Mouse (Mus musculus) liver, embryonic 13.5 days (tissue): ENCODE data around the gene Ago1. TPM values are rescaled to one million over a fixed set of nuclear protein-coding genes. Genes with fewer than 3 reads are reported as not detected.

Source experiments
- ATAC-seq: fragments of 200-750 bp; cut with Nextera tagmentation; 2 replicates; pipeline ENCODE4 v1.8.0; 2017; ENCODE audit warnings: low read depth, mild to moderate bottlenecking, moderate number of reproducible peaks, moderate library complexity
- DNase-seq: peaks from one replicate; pipeline ENCODE4 v3.0.0; 2022
- H3K27ac ChIP-seq: fragments of 300-500 bp; sonication (generic); 2 replicates; pipeline ENCODE4 v1.5.1; 2015; ENCODE audit warnings: moderate library complexity, mild to moderate bottlenecking, inconsistent platforms
- H3K27me3 ChIP-seq: fragments of 300-500 bp; sonication (generic); 2 replicates; pipeline ENCODE4 v1.6.1; 2015; ENCODE audit warnings: mild to moderate bottlenecking, inconsistent platforms
- H3K36me3 ChIP-seq: fragments of 300-500 bp; sonication (generic); 2 replicates; pipeline ENCODE4 v1.6.1; 2015; ENCODE audit warnings: mild to moderate bottlenecking, inconsistent platforms
- H3K4me1 ChIP-seq: fragments of 300-500 bp; sonication (generic); replicated peaks from 2 replicates; pipeline ENCODE4 v1.6.1; 2015; ENCODE audit warnings: inconsistent platforms
- H3K4me2 ChIP-seq: fragments of 300-500 bp; sonication (generic); 2 replicates; pipeline ENCODE4 v1.6.1; 2015; ENCODE audit warnings: inconsistent platforms, mild to moderate bottlenecking, moderate library complexity
- H3K4me3 ChIP-seq: fragments of 300-500 bp; sonication (generic); replicated peaks from 2 replicates; pipeline ENCODE4 v1.5.1; 2015; ENCODE audit warnings: mild to moderate bottlenecking, inconsistent platforms
- H3K9ac ChIP-seq: fragments of 300-500 bp; sonication (generic); 2 replicates; pipeline ENCODE4 v1.6.1; 2015; ENCODE audit warnings: mild to moderate bottlenecking, inconsistent platforms
- H3K9me3 ChIP-seq: fragments of 300-500 bp; sonication (generic); replicated peaks from 2 replicates; pipeline ENCODE4 v1.6.1; 2016; ENCODE audit warnings: inconsistent platforms
- WGBS: fragments of 180-500 bp; shearing (Covaris S2); methylation state at CpG from one replicate; pipeline ENCODE4 v1.1.7; 2015; ENCODE audit not compliant: insufficient replicate concordance; 5-methylcytosine and 5-hydroxymethylcytosine counted together
- polyA plus RNA-seq: library from polyadenylated mRNA; unstranded; fragments of >200 nt; fragmentation: Nextera tagmentation; extraction: Ambion mirVana; gene quantifications from 2 replicates; pipeline ENCODE4 v1.2.1, GENCODE M21; 2015

Gene Ago1
- polyA plus RNA-seq, 1 experiment from 2014 or later = 1.4 TPM

DNA sequence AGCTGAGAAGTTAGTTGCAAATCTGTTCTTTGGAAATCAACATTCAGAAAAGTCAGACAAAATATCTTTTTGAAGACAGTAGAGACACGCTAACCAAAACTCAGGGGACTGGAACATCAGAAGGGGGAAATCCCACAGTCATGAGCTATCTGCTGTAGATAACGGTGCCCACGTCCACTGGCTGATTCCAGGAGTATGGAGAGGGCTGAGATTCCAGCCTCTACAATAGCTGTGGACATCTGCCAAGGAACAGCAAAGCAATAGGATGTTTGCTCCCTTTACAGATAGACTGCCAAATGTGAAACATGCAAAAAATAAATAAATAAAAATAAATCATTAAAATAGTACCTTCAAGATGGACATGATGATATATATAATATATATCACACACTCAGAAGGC, 23.9 kb downstream of the Ago1 start:
- no peak overlapping the region for H3K4me2 ChIP-seq
- H3K4me3 ChIP-seq = no peak overlapping the region
- no peaks in the 10 kb centered on the region for H3K27me3 ChIP-seq
- H3K9me3 ChIP-seq = no peaks in the 10 kb centered on the region
- peaks cover 56% of the 10 kb centered on the region for H3K36me3 ChIP-seq
- H3K9ac ChIP-seq = no peak overlapping the region
- 69% methylated on average over 3 of the region's 3 CpGs for WGBS
- H3K4me1 ChIP-seq = no peaks in the 10 kb centered on the region
- DNase-seq (no peak), ATAC-seq (no peak)
- H3K27ac ChIP-seq = no peak overlapping the region

DNA sequence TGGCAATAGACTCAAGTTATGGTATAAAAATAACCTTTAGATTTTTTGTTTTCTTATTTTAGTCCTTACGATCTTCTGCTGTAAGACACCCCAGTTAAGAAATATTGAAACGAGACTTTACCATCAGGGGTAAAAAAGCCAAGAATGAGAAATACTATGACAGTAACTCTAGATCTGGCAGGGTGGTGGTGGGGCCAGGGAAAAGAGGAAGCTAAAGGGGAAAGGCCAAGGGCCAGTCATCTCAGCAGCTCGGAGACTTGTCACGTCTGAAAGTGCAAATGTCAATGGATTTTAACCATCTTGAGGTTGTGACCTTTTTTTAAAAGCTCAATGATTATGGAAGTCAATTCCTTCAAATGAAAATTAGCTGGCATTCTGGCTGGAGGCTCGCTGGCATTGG, 30.1 kb downstream of the Ago1 start:
- Histone ChIP-seq H3K27ac (no peak overlapping the region), H3K4me1 (no peaks in the 10 kb centered on the region), H3K36me3 (peaks cover 39% of the 10 kb centered on the region), H3K4me3 (no peak overlapping the region), H3K9me3 (no peaks in the 10 kb centered on the region), H3K9ac (no peak overlapping the region), H3K4me2 (no peak overlapping the region), H3K27me3 (no peaks in the 10 kb centered on the region)
- ATAC-seq = no peak
- no peak for DNase-seq
- WGBS = 43% methylated on average over 5 of the region's 5 CpGs

DNA sequence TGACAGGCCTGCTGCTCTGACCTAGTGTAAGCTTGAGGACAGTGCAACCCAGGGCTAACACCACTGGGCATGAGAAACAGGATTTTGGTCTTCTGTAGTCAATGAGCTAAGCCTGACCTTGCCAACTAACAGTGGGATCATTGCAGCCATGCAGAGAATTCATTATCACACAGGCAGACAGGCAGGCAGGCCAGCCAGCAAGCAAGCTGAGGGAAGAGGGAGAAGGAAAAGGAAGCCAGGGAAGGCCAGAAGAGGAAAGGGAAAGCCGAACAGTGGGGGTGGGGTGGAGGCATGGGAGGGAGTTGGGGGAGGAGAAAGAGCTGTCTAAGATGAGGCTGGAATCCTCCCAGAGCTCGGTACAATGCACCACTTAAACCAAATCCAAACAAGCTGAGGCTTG, 32.1 kb downstream of the Ago1 start:
- Histone ChIP-seq H3K9ac (no peak overlapping the region), H3K4me3 (no peak overlapping the region), H3K27ac (no peak overlapping the region), H3K9me3 (no peaks in the 10 kb centered on the region), H3K4me2 (no peak overlapping the region), H3K36me3 (peaks cover 21% of the 10 kb centered on the region), H3K27me3 (no peaks in the 10 kb centered on the region), H3K4me1 (peaks cover 1% of the 10 kb centered on the region)
- ATAC-seq = no peak
- DNase-seq = no peak
- 49% methylated on average over 2 of the region's 2 CpGs for WGBS

DNA sequence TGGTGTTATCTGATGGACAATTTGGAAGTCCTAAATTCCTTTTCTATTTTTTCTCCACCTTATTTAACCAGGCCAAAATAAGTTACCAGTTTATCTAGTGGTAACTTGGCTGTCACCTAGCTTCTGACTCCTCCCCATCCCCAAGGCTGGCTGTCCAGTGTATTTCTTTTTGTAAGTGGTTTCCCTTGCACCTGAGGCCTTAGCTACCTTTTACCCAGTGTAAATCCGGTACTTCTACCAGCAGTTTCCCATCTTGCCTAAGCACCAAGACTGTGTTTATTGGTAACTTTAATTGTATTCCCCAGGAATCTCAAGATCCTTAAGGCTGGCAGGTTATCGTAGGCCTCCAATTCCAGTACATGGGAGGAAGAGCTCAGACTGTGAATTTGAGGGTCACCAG, 34.3 kb downstream of the Ago1 start:
- peaks cover 3% of the 10 kb centered on the region; the same call in 1 of the 2 replicates for H3K36me3 ChIP-seq
- H3K4me3 ChIP-seq = no peak overlapping the region
- no peak overlapping the region for H3K9ac ChIP-seq
- H3K4me2 ChIP-seq = no peak overlapping the region
- no peak for ATAC-seq
- DNase-seq = no peak
- 77% methylated on average over 2 of the region's 2 CpGs for WGBS
- peaks cover 15% of the 10 kb centered on the region for H3K4me1 ChIP-seq
- no peaks in the 10 kb centered on the region for H3K9me3 ChIP-seq
- no peaks in the 10 kb centered on the region for H3K27me3 ChIP-seq
- H3K27ac ChIP-seq = no peak overlapping the region

DNA sequence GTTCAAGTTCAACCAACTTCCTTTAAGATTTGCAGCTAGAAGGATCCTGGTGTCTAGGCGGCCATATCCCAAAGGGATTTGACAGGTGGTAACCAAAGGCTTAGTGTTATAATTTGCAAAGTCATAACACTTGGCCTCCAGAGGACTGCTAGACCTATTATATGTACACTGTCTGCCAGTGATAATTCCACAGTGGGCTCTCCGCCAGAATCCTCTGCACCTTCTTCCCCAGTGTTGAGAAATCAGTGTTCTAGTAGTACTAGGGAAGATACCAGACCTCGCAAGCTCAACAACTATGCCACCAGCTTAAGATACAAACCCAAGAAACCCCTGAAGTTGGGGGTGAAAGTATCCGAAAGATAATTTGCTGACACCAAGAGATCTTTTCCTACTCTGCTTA, 35.2 kb downstream of the Ago1 start:
- H3K4me3 ChIP-seq = no peak overlapping the region
- H3K27me3 ChIP-seq = no peaks in the 10 kb centered on the region
- no peak for ATAC-seq
- WGBS = 70% methylated on average over 4 of the region's 4 CpGs
- DNase-seq = no peak
- H3K9me3 ChIP-seq = no peaks in the 10 kb centered on the region
- no peak overlapping the region for H3K27ac ChIP-seq
- H3K36me3 ChIP-seq = no peaks in the 10 kb centered on the region; the same call in 1 of the 2 replicates
- H3K4me1 ChIP-seq = peaks cover 22% of the 10 kb centered on the region
- H3K4me2 ChIP-seq = no peak overlapping the region
- no peak overlapping the region for H3K9ac ChIP-seq

DNA sequence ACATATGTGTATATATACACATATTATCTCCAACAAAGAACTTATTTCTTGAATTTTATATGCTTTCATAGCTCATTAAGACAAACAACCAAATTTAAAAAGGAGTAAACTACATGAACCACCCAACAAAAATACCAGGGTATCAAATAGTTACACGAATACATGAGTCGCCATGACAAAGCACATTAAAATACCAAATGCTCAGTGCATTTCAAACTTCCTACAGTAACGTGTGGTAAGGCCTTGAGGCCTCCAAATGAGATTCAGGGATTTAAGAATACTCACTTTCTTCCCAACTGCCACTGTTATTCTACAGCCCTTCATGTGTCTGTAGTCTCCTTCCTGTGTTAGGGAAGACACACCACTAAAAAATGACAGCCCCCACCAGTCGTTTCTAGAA, 36.6 kb downstream of the Ago1 start:
- no peak for DNase-seq
- Histone ChIP-seq H3K4me1 (peaks cover 27% of the 10 kb centered on the region), H3K9ac (no peak overlapping the region; the same call in 1 of the 2 replicates), H3K4me2 (no peak overlapping the region), H3K27ac (no peak overlapping the region), H3K36me3 (no peaks in the 10 kb centered on the region), H3K27me3 (no peaks in the 10 kb centered on the region), H3K9me3 (no peaks in the 10 kb centered on the region), H3K4me3 (no peak overlapping the region)
- ATAC-seq = no peak
- 68% methylated on average over 4 of the region's 4 CpGs for WGBS

DNA sequence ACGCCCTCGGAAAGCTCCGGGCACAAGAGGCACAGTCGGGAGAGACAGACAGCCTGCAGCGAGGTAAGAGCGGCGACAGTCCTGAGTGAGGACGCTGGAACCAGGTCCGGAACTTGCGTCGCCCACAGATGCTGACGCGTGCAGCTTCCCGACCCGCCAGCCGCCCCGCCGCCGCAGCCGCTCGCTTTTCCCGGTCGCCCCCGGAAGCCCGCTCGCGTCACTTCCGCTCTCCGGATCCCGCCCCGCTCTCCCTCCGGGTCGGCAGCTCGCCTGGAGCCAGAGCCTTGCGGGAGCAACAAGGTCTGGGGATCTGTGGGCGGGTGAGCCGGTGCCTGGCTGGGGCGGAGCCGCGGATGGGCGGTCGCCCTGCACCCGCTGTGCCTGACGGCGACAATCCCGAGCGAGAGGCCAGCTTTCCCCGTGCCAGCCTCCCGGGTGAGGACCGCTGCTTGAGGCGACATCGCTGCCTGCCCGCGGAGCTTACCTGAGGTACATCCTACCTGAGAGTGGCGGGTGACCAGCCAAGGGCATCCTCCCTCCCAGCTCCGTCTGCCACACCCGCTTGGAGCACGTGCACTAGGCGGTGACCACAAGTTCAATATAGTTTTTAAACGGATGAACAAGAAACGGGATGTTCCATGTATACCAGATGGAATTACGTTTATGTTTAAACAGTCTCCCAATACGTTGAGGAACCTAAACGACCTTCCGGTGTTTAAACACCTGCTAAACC, 38.9 kb downstream of the Ago1 start, which contains the start of gene Ago3:
Gene Ago3 (minus strand): TSS at position 210 of the 733 bp plus-strand sequence.
- H3K27ac ChIP-seq = peak within 1 kb of the TSS; percentile 87
- no peaks in the 10 kb centered on the region for H3K27me3 ChIP-seq
- DNase-seq = peak; percentile 92
- H3K4me3 ChIP-seq = peak within 1 kb of the TSS; percentile 85
- WGBS = under 1% methylated on average over 65 of the region's 65 CpGs
- peak; percentile 99 for ATAC-seq
- peak within 1 kb of the TSS; percentile 87 for H3K9ac ChIP-seq
- no peaks in the 10 kb centered on the region for H3K9me3 ChIP-seq
- peak within 1 kb of the TSS; percentile 93 for H3K4me2 ChIP-seq
- H3K4me1 ChIP-seq = peaks cover 27% of the 10 kb centered on the region
- no peaks in the 10 kb centered on the region for H3K36me3 ChIP-seq

DNA sequence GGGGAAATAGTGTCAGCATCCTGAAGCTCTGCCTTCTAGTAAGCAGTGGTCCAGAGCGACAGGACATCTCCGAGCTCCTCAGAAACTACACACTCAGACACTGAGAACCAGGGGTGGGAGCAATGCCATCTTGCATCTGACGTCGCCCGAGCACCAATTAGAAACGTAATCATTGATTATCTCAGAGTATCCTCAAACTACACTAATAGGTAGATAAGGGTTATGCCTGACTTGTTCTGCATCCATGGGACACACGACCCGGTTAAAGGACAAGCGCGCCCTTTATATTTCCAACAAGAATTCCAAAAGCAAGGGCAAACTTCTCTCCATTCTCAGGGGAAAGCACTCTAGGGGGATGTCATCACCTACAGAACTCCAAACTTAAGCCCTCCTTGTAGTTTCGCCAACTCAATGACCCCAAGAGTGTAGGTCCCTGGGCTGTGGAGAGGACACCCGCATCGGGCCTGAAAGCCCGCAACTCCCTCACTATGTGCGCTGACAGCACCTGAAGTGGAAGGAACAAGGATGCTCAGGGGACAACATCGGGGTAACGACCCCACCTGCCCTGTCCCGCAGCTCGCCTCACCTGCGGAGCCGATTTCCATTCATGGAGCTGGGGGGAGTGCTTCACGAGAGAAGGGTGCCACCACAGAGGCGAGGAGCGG, 39.6 kb downstream of the Ago1 start:
- Histone ChIP-seq H3K27me3 (no peaks in the 10 kb centered on the region), H3K4me1 (peaks cover 27% of the 10 kb centered on the region), H3K4me2 (peak overlapping the region; percentile 93), H3K27ac (peak overlapping the region; percentile 87), H3K36me3 (no peaks in the 10 kb centered on the region), H3K9ac (peak overlapping the region; percentile 87), H3K9me3 (no peaks in the 10 kb centered on the region), H3K4me3 (peak overlapping the region; percentile 85)
- 4% methylated on average over 24 of the region's 24 CpGs for WGBS
- DNase-seq (no peak), ATAC-seq (peak; percentile 23; the same call in 1 of the 2 replicates)

DNA sequence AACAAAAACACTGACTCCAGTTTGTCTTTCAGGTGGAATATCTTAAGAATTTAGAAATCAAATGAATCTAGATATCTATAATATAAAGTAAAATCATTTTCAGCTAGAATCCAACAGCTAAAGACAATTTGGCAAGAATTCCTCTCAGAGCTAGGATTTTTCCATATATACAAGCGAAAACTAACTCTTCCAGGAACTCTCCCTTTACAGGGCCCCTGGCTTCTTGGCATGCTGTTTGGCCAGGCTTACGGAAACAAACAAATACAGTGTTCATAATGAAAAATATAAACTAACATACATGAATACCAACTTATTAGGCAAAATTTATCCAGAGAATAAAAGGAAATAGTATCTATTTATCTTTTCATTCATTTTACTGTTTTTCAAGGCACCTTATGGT, 44.5 kb downstream of the Ago1 start:
- no peak overlapping the region for H3K9ac ChIP-seq
- no peak overlapping the region for H3K4me3 ChIP-seq
- H3K9me3 ChIP-seq = no peaks in the 10 kb centered on the region
- ATAC-seq (no peak), DNase-seq (no peak)
- peaks cover 12% of the 10 kb centered on the region for H3K4me1 ChIP-seq
- no peaks in the 10 kb centered on the region for H3K27me3 ChIP-seq
- no peak overlapping the region for H3K4me2 ChIP-seq
- no peak overlapping the region for H3K27ac ChIP-seq
- no peaks in the 10 kb centered on the region for H3K36me3 ChIP-seq
- WGBS = 85% methylated on average over 2 of the region's 2 CpGs

DNA sequence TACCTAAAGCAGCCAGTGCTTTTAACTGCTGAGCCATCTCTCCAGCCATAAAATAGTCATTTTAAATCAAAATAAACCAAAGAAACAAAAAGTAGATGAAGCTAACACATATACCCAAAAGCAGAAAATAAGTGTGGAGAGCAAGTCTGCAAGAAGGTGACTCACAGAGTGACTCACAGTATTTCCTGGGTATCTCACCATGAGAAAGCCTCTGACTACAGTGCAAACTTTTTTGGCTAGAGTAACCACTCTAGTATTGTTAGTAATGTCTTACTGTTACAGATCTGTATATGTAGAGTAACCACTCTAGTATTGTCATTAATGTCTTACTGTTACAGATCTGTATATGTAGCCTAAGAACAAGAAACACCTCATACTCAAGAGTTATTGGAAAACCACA, 52.7 kb downstream of the Ago1 start:
- Histone ChIP-seq H3K9me3 (no peaks in the 10 kb centered on the region), H3K4me3 (no peak overlapping the region), H3K4me2 (no peak overlapping the region), H3K4me1 (no peaks in the 10 kb centered on the region), H3K9ac (no peak overlapping the region), H3K27ac (no peak overlapping the region), H3K27me3 (no peaks in the 10 kb centered on the region), H3K36me3 (peaks cover 4% of the 10 kb centered on the region; the same call in 1 of the 2 replicates)
- no peak for DNase-seq
- ATAC-seq = no peak

DNA sequence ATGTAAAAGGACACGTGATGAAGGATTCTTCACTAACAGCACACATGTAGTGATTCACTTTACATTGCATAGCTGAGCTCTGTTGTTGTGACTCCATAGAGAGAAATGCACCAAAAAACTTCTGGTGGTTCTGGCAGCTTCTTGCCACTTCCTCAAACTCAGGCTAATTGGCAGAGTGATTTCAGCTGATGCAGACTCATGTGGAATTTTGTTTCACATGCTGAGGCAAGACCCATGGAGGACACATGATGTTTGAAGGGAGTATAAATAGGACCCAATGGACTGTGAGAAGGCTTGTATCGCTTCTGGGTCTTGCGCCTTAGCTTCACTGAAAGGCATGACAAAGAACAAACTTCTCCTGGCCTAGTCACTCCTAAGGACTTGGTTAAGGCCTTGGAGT, 55.9 kb downstream of the Ago1 start:
- Histone ChIP-seq H3K27me3 (no peaks in the 10 kb centered on the region), H3K4me3 (no peak overlapping the region), H3K4me1 (no peaks in the 10 kb centered on the region), H3K4me2 (no peak overlapping the region), H3K9ac (no peak overlapping the region), H3K27ac (no peak overlapping the region), H3K36me3 (peaks cover 4% of the 10 kb centered on the region; the same call in 1 of the 2 replicates), H3K9me3 (no peaks in the 10 kb centered on the region)
- WGBS = 81% methylated on average over 3 of the region's 3 CpGs
- DNase-seq (no peak), ATAC-seq (no peak)
